ENCODE assay signal across 25 mouse cellular contexts in genomic region chr7:114508879-114509278, GRCm38 (mm10). TPM values are rescaled to one million over a fixed set of nuclear protein-coding genes. Genes with fewer than 3 reads are reported as not detected.
"Had no signal": no experiment of that assay in that cellular context is flagged by ENCODE, and none has a peak within 500 bp of the region (broad histone marks: within the 10 kb centered on the region; RNA-seq: fewer than 3 reads in every experiment).

No protein-coding gene starts in this region.

- H3K27ac ChIP-seq: heart, embryonic 10.5 days; hindbrain, embryonic 10.5 days; hindbrain, embryonic 13.5 days; hindbrain, embryonic 15.5 days; hindbrain, postnatal 0 days; layer of hippocampus, adult 2 months; limb, embryonic 12.5 days; liver, embryonic 13.5 days had no signal

- DNase-seq: gastrocnemius, postnatal 14 days; gastrocnemius, postnatal 36 days; heart, adult 18-20 months; heart, postnatal 10 days; heart, postnatal 4 days; kidney, adult 11 months; kidney, adult 8-10 months; kidney, postnatal 10 days; kidney, postnatal 25 days; kidney, postnatal 4 days; layer of hippocampus, postnatal 36 days; left cerebral cortex, postnatal 4 days; liver; liver, embryonic 13.5 days had no signal

- H3K27me3 ChIP-seq: heart, embryonic 12.5 days; hindbrain, embryonic 13.5 days; hindbrain, embryonic 15.5 days; limb, embryonic 12.5 days; liver, embryonic 13.5 days had no signal

- H3K4me2 ChIP-seq: heart, embryonic 12.5 days; hindbrain, embryonic 13.5 days; hindbrain, embryonic 15.5 days; limb, embryonic 12.5 days; liver, embryonic 11.5 days; liver, embryonic 13.5 days had no signal

- ATAC-seq: hindbrain, postnatal 0 days; intestine, embryonic 16.5 days had no signal

- H3K9ac ChIP-seq: heart, embryonic 12.5 days; hindbrain, embryonic 13.5 days; hindbrain, embryonic 15.5 days; limb, embryonic 12.5 days; liver, embryonic 13.5 days had no signal

- H3K4me3 ChIP-seq: heart, embryonic 10.5 days; heart, embryonic 12.5 days; hindbrain, embryonic 10.5 days; hindbrain, embryonic 13.5 days; hindbrain, embryonic 15.5 days; layer of hippocampus, adult 2 months; limb, embryonic 12.5 days; liver, embryonic 13.5 days had no signal

- H3K36me3 ChIP-seq: heart, embryonic 10.5 days; liver, embryonic 13.5 days had no signal

- H3K4me1 ChIP-seq: heart, embryonic 10.5 days; heart, embryonic 12.5 days; hindbrain, embryonic 10.5 days; hindbrain, embryonic 13.5 days; hindbrain, embryonic 15.5 days; limb, embryonic 12.5 days; liver, embryonic 13.5 days had no signal

- H3K9me3 ChIP-seq: heart, embryonic 10.5 days; heart, embryonic 12.5 days; hindbrain, embryonic 10.5 days; hindbrain, embryonic 13.5 days; hindbrain, embryonic 15.5 days; limb, embryonic 12.5 days; liver, embryonic 13.5 days had no signal

RNA-seq across cellular contexts. Expression of gene Cyp2r1, which starts 53.9 kb away (rescaled TPM):
- total RNA-seq: gastrocnemius, adult 8-10 months had no signal
